Mouse (Mus musculus) myocyte (in vitro differentiated cells): Measurements from ENCODE around the gene Rabgap1l.

Experiments used
- CEBPB ChIP-seq: IDR thresholded peaks from 2 replicates; pipeline ENCODE4 v1.6.1; 2011; ENCODE audit warnings: mild to moderate bottlenecking, moderate library complexity; ENCODE audit not compliant: poor library complexity, insufficient read depth, severe bottlenecking
- MAX ChIP-seq: IDR thresholded peaks from one replicate; pipeline ENCODE4 v1.6.1; 2011; ENCODE audit warnings: low read depth, mild to moderate bottlenecking, control low read depth
- POLR2A ChIP-seq: IDR thresholded peaks from one replicate; pipeline ENCODE4 v1.6.1; 2011; ENCODE audit warnings: low read depth, mild to moderate bottlenecking, control low read depth, moderate library complexity; ENCODE audit not compliant: insufficient read length
- POLR2AphosphoS2 ChIP-seq: IDR thresholded peaks from one replicate; pipeline ENCODE4 v1.6.1; 2011; ENCODE audit warnings: low read depth, control low read depth; ENCODE audit not compliant: insufficient read length
- TCF12 ChIP-seq: IDR thresholded peaks from one replicate; pipeline ENCODE4 v1.6.1; 2011; ENCODE audit warnings: mild to moderate bottlenecking, control low read depth; ENCODE audit not compliant: poor library complexity, insufficient read depth, severe bottlenecking
- TCF3 ChIP-seq: IDR thresholded peaks from one replicate; pipeline ENCODE4 v1.6.1; 2011; ENCODE audit warnings: low read depth, control low read depth; ENCODE audit not compliant: insufficient read length
- USF1 ChIP-seq: IDR thresholded peaks from one replicate; pipeline ENCODE4 v1.6.1; 2011; ENCODE audit warnings: low read depth, mild to moderate bottlenecking, control low read depth, moderate library complexity

- TF ChIP-seq USF1 (no peak), POLR2A (no peak), CEBPB (no peak), MAX (no peak), TCF3 (no peak), POLR2AphosphoS2 (no peak), TCF12 (no peak)
Measured at GRCm38 (mm10) chr1:160460346-160460745, 332.7 kb downstream of the Rabgap1l start.
